Mouse (Mus musculus) testis, postnatal 14 days (tissue): ENCODE measurements around the gene Gpr19.

Source experiments
- DNase-seq: peaks from one replicate; pipeline ENCODE4 v3.0.0; 2021; ENCODE audit warnings: low spot score

Gene Gpr19

GRCm38 (mm10) chr6:134887008-134887407 lies 11.4 kb downstream of the Gpr19 start:
- DNase-seq = no peak

- DNase-seq = no peak
Measured at GRCm38 (mm10) chr6:134886475-134886874, 11.9 kb downstream of the Gpr19 start.

- DNase-seq = no peak
Measured at GRCm38 (mm10) chr6:134885515-134885914, 12.9 kb downstream of the Gpr19 start.

DNA sequence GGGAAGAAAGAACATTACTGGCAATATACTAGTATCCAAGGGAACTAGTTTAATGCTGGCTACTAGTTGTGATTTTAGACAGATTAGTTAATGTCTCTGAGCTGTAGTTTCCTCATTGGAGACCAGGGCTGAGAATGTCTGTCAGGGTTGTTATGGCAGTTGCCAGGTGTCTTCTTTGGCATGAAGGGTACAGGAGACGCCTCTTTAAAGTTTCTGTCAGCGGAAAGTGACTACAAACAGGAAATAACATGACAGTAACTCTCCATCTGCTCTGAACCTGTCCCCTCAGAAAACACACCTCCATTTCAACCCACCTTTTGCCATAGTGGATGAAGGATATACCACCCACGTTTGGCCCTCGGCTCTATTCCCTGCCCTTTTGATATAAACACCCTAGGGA lies 14.7 kb downstream of the Gpr19 start:
- no peak for DNase-seq

GRCm38 (mm10) chr6:134880046-134880445 lies 18.3 kb downstream of the Gpr19 start:
- DNase-seq = no peak

GRCm38 (mm10) chr6:134879556-134879955 lies 18.8 kb downstream of the Gpr19 start:
- DNase-seq = no peak

GRCm38 (mm10) chr6:134877892-134878291 lies 20.5 kb downstream of the Gpr19 start:
- no peak for DNase-seq

DNA sequence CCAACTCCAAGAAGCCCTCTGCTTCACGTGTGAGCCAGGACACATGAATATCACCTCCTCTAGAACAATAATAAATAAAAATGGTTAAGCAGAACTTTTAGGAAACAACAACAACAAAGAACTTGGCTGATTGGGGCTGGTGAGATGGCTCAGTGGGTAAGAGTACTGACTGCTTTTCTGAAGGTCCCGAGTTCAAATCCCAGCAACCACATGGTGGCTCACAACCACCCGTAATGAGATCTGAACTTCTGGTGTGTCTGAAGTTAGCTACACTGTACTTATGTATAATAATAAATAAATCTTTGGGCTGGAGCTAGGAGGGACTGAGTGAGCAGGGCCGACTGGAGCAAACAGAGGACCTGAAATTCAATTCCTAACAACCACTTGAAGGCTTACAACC lies 21.1 kb downstream of the Gpr19 start:
- DNase-seq = no peak

- no peak for DNase-seq
Measured at GRCm38 (mm10) chr6:134876795-134877194, 21.6 kb downstream of the Gpr19 start.

GRCm38 (mm10) chr6:134873018-134873417 lies 25.4 kb downstream of the Gpr19 start:
- no peak for DNase-seq

DNA sequence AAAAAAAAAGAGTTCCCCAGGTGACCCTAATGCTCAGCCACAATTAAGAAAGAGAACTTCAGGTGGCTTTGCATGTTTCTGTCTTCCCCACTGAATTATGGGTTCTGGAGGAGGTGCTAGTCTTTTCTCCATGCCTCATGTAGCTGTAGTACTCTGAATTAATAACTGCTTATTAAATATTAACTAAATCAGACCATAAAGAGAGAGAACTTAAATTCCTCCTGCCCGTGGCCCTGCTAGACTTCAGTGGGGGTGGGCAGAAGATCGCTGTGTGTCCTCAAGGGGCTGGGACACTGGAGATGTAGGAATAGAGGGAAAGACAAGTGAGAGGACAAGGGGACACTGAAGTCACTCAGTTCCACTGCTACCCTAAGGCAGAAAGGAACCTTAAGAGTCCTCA lies 26.1 kb downstream of the Gpr19 start:
- no peak for DNase-seq

- no peak for DNase-seq
Measured at GRCm38 (mm10) chr6:134870887-134871286, 27.5 kb downstream of the Gpr19 start.

GRCm38 (mm10) chr6:134870209-134870742 lies 28.1 kb downstream of the Gpr19 start:
- DNase-seq = no peak

DNA sequence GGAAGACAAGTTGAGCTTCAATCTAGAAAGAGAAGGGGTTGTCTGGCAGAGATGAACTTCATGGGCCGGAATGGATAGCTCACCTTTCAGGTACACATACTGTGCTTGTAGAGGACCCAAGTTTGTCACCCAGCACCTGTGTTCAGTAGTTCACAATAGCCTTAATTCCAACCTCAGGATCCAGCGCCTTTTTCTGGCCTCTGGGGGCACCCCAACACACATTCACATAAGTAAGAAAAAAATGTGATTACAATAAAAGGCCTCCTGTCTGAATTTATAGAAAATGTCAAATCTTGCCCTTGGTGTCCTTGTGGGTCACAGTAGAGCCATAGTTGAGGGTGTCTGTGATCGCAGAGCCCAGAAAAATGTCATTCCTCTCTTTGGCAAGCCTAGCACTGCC lies 31.1 kb downstream of the Gpr19 start:
- no peak for DNase-seq

GRCm38 (mm10) chr6:134866113-134866512 lies 32.3 kb downstream of the Gpr19 start:
- DNase-seq = no peak

- DNase-seq = peak; percentile 88
Measured at GRCm38 (mm10) chr6:134863146-134863545, 35.2 kb downstream of the Gpr19 start.

DNA sequence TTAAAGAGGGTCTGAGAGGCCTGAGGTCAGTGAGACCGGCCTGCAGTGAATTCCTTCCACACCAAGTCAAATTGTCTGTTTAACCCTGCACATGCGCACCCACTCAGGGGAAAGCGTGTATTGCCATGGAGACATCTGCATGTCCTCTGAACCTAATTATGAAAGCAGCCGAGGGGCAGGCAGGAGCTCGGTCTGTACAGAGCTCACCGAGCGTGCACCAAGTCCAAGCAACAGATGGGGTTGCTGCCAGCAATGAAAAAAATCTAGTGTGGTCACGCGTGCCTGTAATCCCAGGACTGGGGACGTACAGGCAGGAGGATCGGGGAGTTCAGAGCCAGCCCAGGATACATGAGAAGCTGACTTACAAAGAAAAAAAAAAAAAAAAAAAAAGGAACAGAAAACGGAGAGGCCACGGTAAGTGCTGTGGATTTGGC lies 35.7 kb downstream of the Gpr19 start:
- peak; percentile 32 for DNase-seq

DNA sequence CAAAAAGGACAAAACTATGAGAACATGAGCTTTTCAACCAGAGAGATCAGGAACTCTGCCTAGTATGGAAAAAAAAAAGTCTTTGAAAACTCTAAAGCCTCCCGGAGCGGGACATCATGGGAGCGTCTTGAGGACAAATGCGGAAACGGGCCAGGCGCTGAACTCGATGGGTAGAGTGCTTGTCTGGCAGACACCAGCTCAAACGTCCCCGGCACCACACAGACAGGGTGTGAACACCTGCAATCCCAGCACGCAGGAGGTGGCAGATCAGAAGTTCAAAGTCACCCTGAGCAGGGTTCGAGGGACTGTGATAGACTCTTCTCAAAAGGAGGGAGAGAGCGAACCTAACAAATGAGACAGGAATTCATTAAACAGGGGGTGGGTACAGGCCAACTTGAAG lies 37.0 kb downstream of the Gpr19 start:
- no peak for DNase-seq

DNA sequence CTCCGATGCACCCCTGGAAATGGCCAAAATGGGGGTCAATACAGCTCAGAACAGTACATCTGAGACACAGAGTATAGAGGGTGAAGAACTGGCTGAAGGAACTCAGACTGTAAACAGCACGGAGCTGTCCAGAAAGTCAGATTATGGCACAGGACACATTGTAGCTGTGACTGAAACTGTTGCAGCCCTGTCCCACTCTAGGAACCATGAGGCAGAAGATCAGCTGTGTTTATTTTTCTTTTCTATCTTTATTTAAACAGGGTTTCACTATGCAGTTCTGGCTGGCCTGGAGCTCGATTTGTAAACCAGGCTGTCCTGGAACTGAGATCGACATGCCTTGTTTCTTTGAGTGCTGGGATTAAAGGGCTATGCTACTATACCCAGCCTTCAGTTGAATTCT lies 38.1 kb downstream of the Gpr19 start:
- DNase-seq = peak; percentile 23

GRCm38 (mm10) chr6:134859021-134859420 lies 39.4 kb downstream of the Gpr19 start:
- DNase-seq = no peak

DNA sequence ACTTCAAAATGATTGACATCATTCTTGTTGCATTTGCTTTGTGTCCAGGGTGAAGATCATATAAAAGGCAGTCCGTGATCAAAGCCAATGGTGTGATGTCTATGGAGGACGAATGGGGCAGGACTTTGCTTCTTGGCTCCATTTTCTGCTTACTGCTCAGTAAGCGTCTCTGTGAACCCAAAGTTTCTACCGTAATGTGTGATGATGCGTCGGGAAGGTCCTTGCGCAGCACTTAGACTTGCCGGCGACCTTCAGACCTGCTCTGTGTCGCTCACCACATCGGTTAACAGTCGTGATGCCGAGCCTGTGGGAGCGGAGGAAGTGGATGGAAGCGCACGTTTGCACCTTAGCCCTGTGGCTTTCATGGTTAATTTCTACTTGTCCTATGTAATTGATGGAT lies 42.5 kb downstream of the Gpr19 start:
- no peak for DNase-seq

DNA sequence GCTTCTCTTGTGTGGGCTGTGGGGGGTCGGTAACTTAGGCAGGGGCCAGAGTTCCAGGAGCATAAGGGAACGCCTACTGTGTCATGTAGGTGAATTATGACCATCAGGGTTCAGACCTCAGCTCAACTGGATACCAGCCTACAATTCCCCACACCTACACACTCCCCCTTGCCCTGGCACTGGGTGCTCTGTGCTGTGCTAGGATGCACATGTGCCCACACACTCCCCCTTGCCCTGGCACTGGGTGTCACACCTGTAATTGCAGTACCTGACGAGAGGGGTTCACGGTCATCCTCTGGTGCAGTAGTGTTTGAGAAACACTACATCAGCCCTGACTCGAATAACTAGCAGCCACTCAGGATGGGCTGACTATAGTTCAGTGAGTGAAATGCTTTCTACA lies 43.6 kb downstream of the Gpr19 start:
- no peak for DNase-seq

GRCm38 (mm10) chr6:134849985-134850384 lies 48.4 kb downstream of the Gpr19 start:
- no peak for DNase-seq

- DNase-seq = no peak
Measured at GRCm38 (mm10) chr6:134849461-134849860, 48.9 kb downstream of the Gpr19 start.
